Mouse (Mus musculus) limb, embryonic 12.5 days (tissue): Measurements from ENCODE around the gene Ostm1. TPM values are rescaled to one million over a fixed set of nuclear protein-coding genes. Genes with fewer than 3 reads are reported as not detected.

ENCODE experiments used
- ATAC-seq: fragments of 200-750 bp; cut with Nextera tagmentation; 2 replicates; pipeline ENCODE4 v1.8.0; 2017; ENCODE audit warnings: low read depth, moderate TSS enrichment; ENCODE audit not compliant: insufficient number of reproducible peaks, insufficient read depth, low FRiP score, low TSS enrichment
- H3K27ac ChIP-seq: fragments of 300-500 bp; sonication (generic); 2 replicates; pipeline ENCODE4 v1.5.1; 2016; ENCODE audit warnings: mild to moderate bottlenecking, moderate library complexity
- H3K27me3 ChIP-seq: fragments of 300-500 bp; sonication (generic); 2 replicates; pipeline ENCODE4 v1.6.1; 2016; ENCODE audit warnings: mild to moderate bottlenecking, moderate library complexity
- H3K36me3 ChIP-seq: fragments of 300-500 bp; sonication (generic); 2 replicates; pipeline ENCODE4 v1.6.1; 2016; ENCODE audit warnings: mild to moderate bottlenecking, moderate library complexity
- H3K4me1 ChIP-seq: fragments of 300-500 bp; sonication (generic); replicated peaks from 2 replicates; pipeline ENCODE4 v1.6.1; 2016
- H3K4me2 ChIP-seq: fragments of 300-500 bp; sonication (generic); 2 replicates; pipeline ENCODE4 v1.6.1; 2016; ENCODE audit warnings: mild to moderate bottlenecking, moderate library complexity
- H3K4me3 ChIP-seq: fragments of 300-500 bp; sonication (generic); replicated peaks from 2 replicates; pipeline ENCODE4 v1.5.1; 2016; ENCODE audit warnings: mild to moderate bottlenecking
- H3K9ac ChIP-seq: fragments of 300-500 bp; sonication (generic); replicated peaks from 2 replicates; pipeline ENCODE4 v1.6.1; 2016; ENCODE audit warnings: mild to moderate bottlenecking, moderate library complexity
- H3K9me3 ChIP-seq: fragments of 300-500 bp; sonication (generic); 2 replicates; pipeline ENCODE4 v1.6.1; 2016; ENCODE audit warnings: mild to moderate bottlenecking, moderate library complexity
- WGBS: fragments of 180-500 bp; shearing (Covaris S2); methylation state at CpG from one replicate; pipeline ENCODE4 v1.1.7; 2016; 5-methylcytosine and 5-hydroxymethylcytosine counted together
- polyA plus RNA-seq: library from polyadenylated mRNA; unstranded; fragments of >200 nt; fragmentation: Nextera tagmentation; extraction: Ambion mirVana; gene quantifications from 2 replicates; pipeline ENCODE4 v1.2.1, GENCODE M21; 2016

Ostm1 gene
- polyA plus RNA-seq, 1 experiment from 2014 or later, result 9.0 TPM

DNA sequence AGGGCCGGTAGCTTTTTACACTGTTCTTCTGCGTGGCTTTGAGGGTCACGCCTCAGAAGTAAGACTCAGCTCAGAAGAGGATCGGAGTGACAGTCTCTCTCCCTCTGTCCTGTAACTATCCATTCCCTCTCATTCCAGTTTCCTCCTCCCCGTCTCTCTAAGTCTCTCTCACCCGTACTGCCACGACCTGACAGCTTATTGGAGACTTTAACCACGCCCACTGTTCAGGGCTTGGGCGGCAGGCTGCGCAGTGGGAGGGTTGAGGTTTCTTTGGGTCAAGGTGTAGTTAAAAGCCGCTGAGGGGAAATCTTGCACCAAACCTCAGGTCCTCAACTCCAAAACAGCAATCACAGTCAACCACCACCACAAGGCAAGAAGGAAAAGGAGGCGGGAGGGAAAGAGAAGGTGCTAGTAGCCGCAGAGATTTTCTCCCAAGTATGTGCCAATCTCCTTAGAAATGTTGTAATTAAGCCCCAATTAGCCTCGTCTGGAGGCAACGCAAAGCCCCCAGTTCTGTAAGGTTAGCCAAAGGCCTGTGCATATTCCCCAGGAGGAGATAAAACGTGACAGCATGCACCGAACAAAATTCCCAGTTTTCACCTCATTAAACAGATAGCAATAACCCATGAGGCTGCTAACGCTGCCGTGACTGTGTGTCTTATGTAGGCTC lies 131.9 kb downstream of the Ostm1 start:
- Histone ChIP-seq H3K9me3 (no peaks in the 10 kb centered on the region), H3K9ac (no peak overlapping the region), H3K27ac (no peak overlapping the region), H3K27me3 (peaks cover 36% of the 10 kb centered on the region), H3K4me2 (peak overlapping the region; percentile 51), H3K4me3 (peak overlapping the region; percentile 21; the same call in 1 of the 2 replicates), H3K4me1 (peaks cover 16% of the 10 kb centered on the region), H3K36me3 (no peaks in the 10 kb centered on the region)
- WGBS, result 10% methylated on average over 19 of the region's 19 CpGs
- ATAC-seq, result no peak

DNA sequence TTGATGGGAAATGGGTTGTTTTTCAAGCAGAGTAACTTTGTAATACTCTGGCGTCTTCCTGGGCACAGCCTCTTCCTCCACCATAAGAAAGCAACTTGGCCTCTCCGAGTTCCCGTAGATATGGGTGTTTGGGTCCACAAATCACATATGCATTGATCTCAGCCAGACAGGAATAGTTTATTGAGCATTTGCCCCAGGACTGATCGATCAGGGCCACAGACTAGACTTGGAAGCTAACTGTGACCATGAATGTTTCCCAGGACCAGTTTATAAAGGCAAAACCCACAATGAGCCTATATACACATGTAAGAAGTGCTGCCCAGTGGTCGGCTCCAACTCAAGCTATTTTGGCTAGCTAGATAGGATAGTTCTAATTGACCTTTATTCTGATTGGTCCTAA lies 138.5 kb downstream of the Ostm1 start:
- no peak overlapping the region for H3K4me2 ChIP-seq
- ATAC-seq, result no peak
- H3K4me3 ChIP-seq, result no peak overlapping the region
- H3K27ac ChIP-seq, result no peak overlapping the region
- 95% methylated on average over 5 of the region's 5 CpGs for WGBS
- no peaks in the 10 kb centered on the region for H3K36me3 ChIP-seq
- H3K9me3 ChIP-seq, result no peaks in the 10 kb centered on the region
- peaks cover 11% of the 10 kb centered on the region for H3K27me3 ChIP-seq
- H3K9ac ChIP-seq, result no peak overlapping the region
- H3K4me1 ChIP-seq, result peaks cover 15% of the 10 kb centered on the region

DNA sequence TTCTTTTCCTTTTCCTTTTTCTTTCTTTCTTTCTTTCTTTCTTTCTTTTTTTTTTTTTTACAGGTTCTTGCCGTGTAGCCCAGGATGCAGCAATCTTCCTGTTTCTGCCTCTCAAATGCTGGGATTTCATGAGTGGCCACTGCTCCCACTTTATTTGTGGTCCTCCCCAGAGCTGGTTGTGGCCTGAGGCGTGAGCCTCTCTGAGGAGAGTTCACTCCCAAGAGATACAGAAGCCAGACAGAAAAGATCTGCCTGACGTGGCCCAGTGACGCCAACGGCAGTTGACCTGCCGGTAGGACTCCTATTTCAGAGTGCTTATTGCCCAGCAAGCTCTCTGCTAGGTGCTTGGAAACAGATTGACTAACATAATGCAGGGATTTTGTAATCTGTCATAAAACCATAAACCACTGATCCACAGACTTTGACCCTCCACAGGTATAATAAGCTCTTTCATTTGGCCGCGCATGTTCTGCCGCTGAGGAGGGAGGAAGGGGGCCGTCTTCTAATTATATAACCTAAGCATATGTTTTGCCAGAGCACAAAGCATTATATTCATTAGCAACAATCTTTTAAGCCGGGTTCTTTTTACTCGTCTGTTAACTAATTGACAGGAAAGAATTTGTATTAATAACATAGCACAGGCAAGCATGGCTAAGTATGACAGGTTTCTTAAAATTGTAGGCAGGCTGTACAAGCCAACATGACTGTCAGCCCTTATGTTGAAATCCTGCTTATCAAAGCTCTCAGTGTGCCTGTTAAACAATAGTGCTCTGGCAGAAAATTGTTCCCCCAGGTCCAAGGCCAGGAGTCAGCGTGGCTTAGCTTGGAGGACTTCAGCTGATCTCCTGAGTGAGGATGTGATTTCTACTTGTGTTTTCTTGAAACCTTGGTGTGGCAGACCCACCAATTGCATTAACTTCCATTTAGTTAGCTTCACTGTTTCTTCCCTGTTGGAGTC lies 139.9 kb downstream of the Ostm1 start:
- WGBS, result 33% methylated on average over 13 of the region's 13 CpGs
- Histone ChIP-seq H3K4me2 (peak overlapping the region; percentile 30; the same call in 1 of the 2 replicates), H3K4me3 (no peak overlapping the region), H3K4me1 (peaks cover 15% of the 10 kb centered on the region), H3K9me3 (no peaks in the 10 kb centered on the region), H3K9ac (no peak overlapping the region), H3K27me3 (peaks cover 7% of the 10 kb centered on the region), H3K27ac (peak overlapping the region; percentile 69), H3K36me3 (no peaks in the 10 kb centered on the region)
- ATAC-seq, result no peak

DNA sequence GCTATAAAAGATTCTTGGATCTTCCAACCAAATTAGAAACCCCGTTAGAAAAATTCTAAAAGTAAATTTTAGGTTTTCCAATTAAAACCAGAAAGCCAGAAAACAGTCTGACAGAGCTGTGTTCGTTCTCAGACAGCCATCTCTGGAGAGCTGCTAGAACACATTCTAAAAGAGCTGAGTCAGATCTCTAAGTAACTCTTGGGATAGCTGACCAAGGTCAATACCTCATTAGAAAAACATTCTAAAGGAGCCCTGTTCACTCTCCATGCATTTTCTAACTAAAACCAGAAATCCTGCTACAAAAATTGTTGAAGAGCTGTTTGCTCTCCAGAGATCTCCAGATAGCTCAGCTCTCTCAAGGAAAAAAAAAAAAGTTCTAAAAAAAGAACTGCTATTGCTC lies 146.0 kb downstream of the Ostm1 start:
- no peak overlapping the region for H3K27ac ChIP-seq
- H3K9ac ChIP-seq, result no peak overlapping the region
- H3K36me3 ChIP-seq, result no peaks in the 10 kb centered on the region
- no peak overlapping the region for H3K4me2 ChIP-seq
- no peaks in the 10 kb centered on the region for H3K4me1 ChIP-seq
- H3K9me3 ChIP-seq, result no peaks in the 10 kb centered on the region
- no peaks in the 10 kb centered on the region for H3K27me3 ChIP-seq
- H3K4me3 ChIP-seq, result no peak overlapping the region
- WGBS, result 60% methylated on average over 2 of the region's 2 CpGs
- ATAC-seq, result no peak

DNA sequence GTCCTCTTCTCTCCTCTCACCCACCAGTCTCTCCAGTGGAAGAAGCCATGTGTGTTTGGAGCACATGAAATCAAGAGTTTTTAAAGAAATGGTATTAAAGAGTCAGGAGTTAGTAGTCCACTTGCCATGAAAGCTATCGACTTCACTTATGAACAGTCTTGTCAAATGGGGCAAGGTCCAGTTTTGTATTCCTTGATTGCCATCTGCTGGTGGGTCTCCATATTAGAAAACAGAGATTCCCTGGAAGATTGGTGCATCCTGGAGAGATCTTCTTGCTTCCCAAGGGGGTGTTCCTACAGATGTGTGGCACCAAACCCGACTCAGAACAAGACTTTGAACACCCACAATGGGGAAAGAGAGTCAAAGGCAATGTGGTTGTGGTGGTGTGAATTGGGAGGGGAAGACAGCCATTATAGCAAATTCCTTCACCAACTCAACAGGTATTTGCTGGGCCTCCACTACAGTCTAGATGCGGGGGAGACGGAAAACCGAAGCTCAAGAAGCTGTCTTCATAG lies 151.0 kb downstream of the Ostm1 start:
- 0 out of 2 replicates have a peak, but pooled peaks cover 3% of the 10 kb centered on the region for H3K27me3 ChIP-seq
- H3K4me3 ChIP-seq, result no peak overlapping the region
- WGBS, result 64% methylated on average over 5 of the region's 5 CpGs
- no peak overlapping the region for H3K4me2 ChIP-seq
- H3K27ac ChIP-seq, result no peak overlapping the region
- H3K9ac ChIP-seq, result no peak overlapping the region
- no peaks in the 10 kb centered on the region for H3K4me1 ChIP-seq
- ATAC-seq, result no peak
- H3K36me3 ChIP-seq, result no peaks in the 10 kb centered on the region
- H3K9me3 ChIP-seq, result no peaks in the 10 kb centered on the region

DNA sequence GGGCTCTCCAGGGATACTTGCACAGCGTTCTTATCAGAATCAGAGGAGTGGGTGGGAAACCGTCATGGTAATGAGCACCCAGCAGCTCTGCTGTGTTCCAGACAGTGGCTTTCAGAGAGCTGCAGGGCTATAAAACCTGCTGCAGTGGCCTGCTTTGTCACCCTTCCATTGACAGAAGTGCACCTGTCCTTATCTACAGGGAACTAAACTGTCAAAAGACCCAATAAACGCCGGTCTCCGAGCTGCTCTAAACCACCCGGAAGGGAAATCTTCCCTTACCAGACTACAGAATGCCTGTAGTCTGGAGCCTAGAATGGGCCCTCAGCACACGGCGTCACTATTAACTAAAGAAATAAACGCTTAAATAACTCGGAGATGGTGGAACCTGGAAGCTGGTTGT lies 168.2 kb downstream of the Ostm1 start:
- H3K9me3 ChIP-seq, result no peaks in the 10 kb centered on the region
- WGBS, result 45% methylated on average over 10 of the region's 10 CpGs
- H3K4me2 ChIP-seq, result no peak overlapping the region
- no peaks in the 10 kb centered on the region for H3K36me3 ChIP-seq
- H3K27me3 ChIP-seq, result no peaks in the 10 kb centered on the region
- 0 out of 2 replicates have a peak, but pooled peaks cover 5% of the 10 kb centered on the region for H3K4me1 ChIP-seq
- H3K27ac ChIP-seq, result no peak overlapping the region
- H3K9ac ChIP-seq, result no peak overlapping the region
- ATAC-seq, result no peak
- no peak overlapping the region for H3K4me3 ChIP-seq

Other genes starting within 250 kb of the Ostm1 start
- 5.3 and 5.4 TPM in 2 replicates for gene Afg1l, start 105.3 kb upstream of the Ostm1 start, polyA plus RNA-seq
- 243 and 244 TPM in 2 replicates for gene Snx3, start 81.8 kb upstream of the Ostm1 start, polyA plus RNA-seq
- gene Nr2e1, start 190 bp upstream of the Ostm1 start, polyA plus RNA-seq, result not detected in 2 replicates
- 28.6 and 33.5 TPM in 2 replicates for gene Sec63, start 177.7 kb downstream of the Ostm1 start, polyA plus RNA-seq